Mouse (Mus musculus): ENCODE data around the gene Pard3.

DNA sequence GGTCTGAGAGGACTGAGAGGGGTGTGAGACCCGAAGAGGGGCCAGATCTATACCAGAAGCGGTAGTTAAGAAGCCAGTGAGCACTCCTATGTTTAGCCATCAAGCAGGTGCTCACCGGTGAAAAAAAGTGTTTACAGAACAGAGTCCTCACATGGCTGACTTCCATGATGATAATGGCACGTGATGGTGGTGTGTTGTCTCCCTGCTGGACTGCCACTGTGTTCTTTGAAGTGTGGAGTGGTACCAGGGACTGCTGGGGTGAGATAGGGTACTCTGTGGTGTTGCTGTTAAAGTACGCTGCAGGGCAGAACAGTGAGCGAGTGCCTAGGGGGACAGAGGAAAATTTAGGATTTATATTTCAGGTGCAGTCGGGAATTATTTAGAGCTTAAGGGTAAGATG is 122.2 kb downstream of the Pard3 start:
- TF ChIP-seq MAX (IDR thresholded peaks at IDR 0.05; ENCODE audit: low read length), result no peak
- TF ChIP-seq CTCF (conservative IDR thresholded peaks at IDR 0.05 in 1 of 2, IDR thresholded peaks at IDR 0.05 in 1 of 2; ENCODE audit: low read depth in 2 of 2, low read length in 2 of 2), result no peak
- no peak for TF ChIP-seq MXI1 (IDR thresholded peaks at IDR 0.05; ENCODE audit: low read depth, low read length)
- TF ChIP-seq EP300 (IDR thresholded peaks at IDR 0.05; ENCODE audit: low read length), result no peak
- no peak for TF ChIP-seq IRF4 (IDR thresholded peaks at IDR 0.05; ENCODE audit: low read depth, low read length)
- no peak for TF ChIP-seq HCFC1 (IDR thresholded peaks at IDR 0.05; ENCODE audit: low read depth, low read length)
- no peak for TF ChIP-seq POLR2A (IDR thresholded peaks at IDR 0.05; ENCODE audit: low read depth, low read length)
- no peak for TF ChIP-seq JUND (conservative IDR thresholded peaks at IDR 0.05; ENCODE audit: low read depth, low read length)
